Mouse (Mus musculus) spleen, postnatal 4 days (tissue): ENCODE measurements around the gene Mdk.

Source experiments
- DNase-seq, 2 experiments: peaks; one replicate each; pipeline ENCODE4 v3.0.0; 2022; ENCODE audit warnings: low spot score in 2 of 2

The Mdk gene

GRCm38 (mm10) chr2:91913328-91914110 lies 18.6 kb downstream of the Mdk start:
- no peak for DNase-seq

- no peak for DNase-seq
Observed at GRCm38 (mm10) chr2:91912616-91913015, 19.5 kb downstream of the Mdk start.

DNA sequence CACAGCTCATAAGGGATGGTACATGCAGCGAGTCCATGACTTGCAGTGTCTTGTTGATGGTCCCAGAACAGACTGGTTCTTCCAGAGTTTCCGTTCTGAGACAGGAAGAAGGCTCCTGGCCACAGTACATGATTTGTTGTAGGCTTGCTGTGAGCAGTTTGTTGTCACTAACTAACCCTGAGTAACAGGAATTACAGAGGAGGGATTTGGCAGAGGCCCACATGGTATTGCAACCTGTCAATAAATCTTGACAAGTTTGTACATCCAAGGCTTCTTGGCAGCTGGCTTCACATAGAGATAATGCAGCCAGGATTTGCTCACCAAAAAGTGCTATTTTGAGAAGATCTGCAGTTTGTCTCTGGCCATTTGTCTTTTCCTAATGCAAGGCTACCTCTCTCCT lies 26.0 kb downstream of the Mdk start:
- no peak for DNase-seq

DNA sequence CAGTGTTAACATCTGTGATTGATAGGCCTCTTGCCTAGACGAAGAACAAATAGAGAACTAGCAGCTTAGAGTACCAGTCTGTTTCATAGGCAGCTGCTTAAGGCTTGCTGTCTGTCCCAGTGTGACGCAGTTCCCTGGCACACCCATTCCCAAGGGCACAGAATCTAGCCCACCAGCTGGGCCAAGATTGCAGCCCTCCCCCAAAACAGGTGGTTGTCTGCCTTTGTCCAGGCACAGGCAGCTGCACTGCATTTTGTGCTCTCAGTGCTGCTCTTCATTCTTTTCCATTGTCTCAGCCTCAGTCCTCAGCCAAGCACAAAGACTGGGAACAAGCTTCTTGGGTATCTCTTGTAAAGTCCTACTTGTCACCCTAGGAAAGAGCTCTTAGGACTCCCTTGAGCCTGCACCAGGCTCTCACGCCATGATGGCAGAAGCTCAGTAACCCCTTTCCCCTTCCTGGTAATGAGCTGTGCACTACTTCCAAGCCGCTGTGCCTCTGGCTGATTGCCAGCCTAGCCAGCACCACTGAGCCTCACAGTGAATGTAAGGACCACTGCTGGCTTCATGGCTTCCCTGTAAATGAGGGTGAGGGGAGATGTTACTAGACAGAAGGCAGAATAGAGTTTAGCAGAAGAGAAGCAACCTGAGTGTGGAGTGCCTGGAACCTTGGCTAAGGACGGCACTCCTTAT lies 27.3 kb downstream of the Mdk start:
- DNase-seq, result no peak

GRCm38 (mm10) chr2:91903171-91903925 lies 28.7 kb downstream of the Mdk start:
- DNase-seq, result no peak

GRCm38 (mm10) chr2:91902336-91902735 lies 29.8 kb downstream of the Mdk start:
- no peak for DNase-seq

- no peak for DNase-seq
Observed at GRCm38 (mm10) chr2:91900431-91900830, 31.7 kb downstream of the Mdk start.

GRCm38 (mm10) chr2:91899141-91899540 lies 33.0 kb downstream of the Mdk start:
- no peak for DNase-seq

GRCm38 (mm10) chr2:91897968-91898367 lies 34.1 kb downstream of the Mdk start:
- no peak for DNase-seq

DNA sequence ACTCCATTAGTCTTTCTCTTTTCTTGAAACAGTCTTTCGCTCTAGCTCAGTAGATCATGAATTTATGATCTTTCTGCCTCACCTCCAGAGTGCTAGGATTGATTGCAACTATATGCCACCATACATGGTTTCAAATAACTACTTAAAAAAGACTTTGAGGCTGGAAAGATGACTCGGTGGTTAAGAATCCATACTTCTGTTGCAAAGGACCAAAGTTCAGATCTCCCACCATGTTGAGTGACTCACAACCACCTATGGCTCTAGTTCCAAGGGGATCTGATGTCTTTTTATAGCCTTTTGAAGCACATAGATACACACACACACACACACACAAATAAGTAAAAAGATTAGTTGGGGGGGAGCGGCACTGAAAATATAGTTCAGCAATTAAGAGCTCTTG lies 36.7 kb downstream of the Mdk start:
- no peak for DNase-seq

- DNase-seq, result no peak
Observed at GRCm38 (mm10) chr2:91894716-91895115, 37.4 kb downstream of the Mdk start.

GRCm38 (mm10) chr2:91884616-91885015 lies 47.5 kb downstream of the Mdk start:
- no peak for DNase-seq

DNA sequence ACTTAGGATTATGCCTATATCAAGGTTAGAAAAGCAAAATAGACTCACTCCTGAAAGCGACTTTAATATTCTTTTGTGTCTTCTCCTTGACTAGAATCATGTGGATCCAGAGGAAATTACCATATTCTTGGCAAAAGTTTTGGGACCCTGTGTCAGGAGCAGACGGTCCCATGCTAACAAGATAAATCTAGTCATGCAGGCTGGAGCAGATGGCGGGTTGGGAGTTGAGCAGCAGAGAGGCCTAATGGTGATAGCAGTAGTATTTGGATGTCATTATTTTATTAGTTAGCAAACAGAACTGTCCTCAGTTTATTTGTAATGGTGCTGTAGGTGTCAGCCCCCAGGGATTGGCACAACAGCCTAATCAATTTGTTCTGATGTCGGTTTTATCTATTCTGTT lies 48.1 kb downstream of the Mdk start:
- no peak for DNase-seq
